In the genomic region with DNA sequence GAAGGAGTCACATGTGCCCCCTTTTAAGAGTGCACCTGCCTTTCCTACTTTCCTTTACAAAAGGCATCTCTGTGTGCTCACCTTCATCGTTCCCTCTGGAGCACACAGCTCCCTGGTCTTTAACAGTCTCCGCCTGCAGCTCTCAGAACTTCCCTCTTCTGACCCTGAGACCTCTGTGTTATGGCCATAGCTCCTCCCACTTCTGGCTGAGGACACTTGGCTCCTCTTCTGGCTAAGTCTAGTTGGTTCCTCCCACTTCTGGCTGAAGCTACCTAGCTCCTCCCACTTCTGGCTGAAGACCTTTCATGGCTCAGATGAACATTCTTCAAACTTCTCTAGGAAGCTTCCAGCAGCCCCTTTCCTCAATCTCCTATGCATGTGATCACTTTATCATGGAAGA, we compare ENCODE assay signal across 33 mouse cellular contexts. TPM values are rescaled to one million over a fixed set of nuclear protein-coding genes. Genes with fewer than 3 reads are reported as not detected.
DNase-seq lines count a peak whose midpoint lies in the region; ATAC-seq lines count a peak whose summit lies in the region.
"Had no signal": no experiment of that assay in that cellular context is flagged by ENCODE, and none has a peak within 500 bp of the region (broad histone marks: within the 10 kb centered on the region; RNA-seq: fewer than 3 reads in every experiment).

No protein-coding gene starts in this region.

- intact Hi-C loops in heart, postnatal 10 days (cut with DNase I): no loop called here

- no peaks in the 10 kb centered on the region for H3K27me3 ChIP-seq in heart, embryonic 11.5 days (ENCODE audit: control insufficient read depth, insufficient read depth, low read length)
- H3K27me3 ChIP-seq: forebrain, embryonic 15.5 days; heart, embryonic 15.5 days; liver, embryonic 15.5 days; neural tube, embryonic 13.5 days had no signal

- no peak for ATAC-seq in heart, embryonic 11.5 days (replicated peaks; ENCODE audit: insufficient number of reproducible peaks, low FRiP score, low TSS enrichment)
- peak; percentile 88 for ATAC-seq in common myeloid progenitor, adult 5-6 weeks (replicated peaks; ENCODE audit: low read depth, poor library complexity, severe bottlenecking)
- ATAC-seq: forebrain, embryonic 15.5 days; hindbrain, embryonic 16.5 days; intestine, embryonic 16.5 days; midbrain, embryonic 16.5 days had no signal

- H3K9ac ChIP-seq in heart, embryonic 11.5 days (ENCODE audit: low read depth, low read length): no peak overlapping the region
- H3K9ac ChIP-seq: forebrain, embryonic 15.5 days; heart, embryonic 15.5 days; liver, embryonic 15.5 days; neural tube, embryonic 13.5 days had no signal

- H3K9me3 ChIP-seq in heart, embryonic 11.5 days (replicated peaks; ENCODE audit: control insufficient read depth, low read length): no peaks in the 10 kb centered on the region
- H3K9me3 ChIP-seq: embryonic facial prominence, embryonic 10.5 days; forebrain, embryonic 15.5 days; heart, embryonic 15.5 days; liver, embryonic 15.5 days; neural tube, embryonic 13.5 days had no signal

- H3K27ac ChIP-seq in heart, embryonic 11.5 days (ENCODE audit: low read depth, low read length): no peak overlapping the region
- H3K27ac ChIP-seq: embryonic facial prominence, embryonic 10.5 days; forebrain, embryonic 15.5 days; heart, embryonic 15.5 days; liver, embryonic 15.5 days; neural tube, embryonic 13.5 days; stomach, postnatal 0 days had no signal

- no peak overlapping the region for H3K4me3 ChIP-seq in heart, embryonic 11.5 days (ENCODE audit: low read depth, low read length)
- H3K4me3 ChIP-seq: embryonic facial prominence, embryonic 10.5 days; forebrain, embryonic 15.5 days; heart, embryonic 15.5 days; liver, embryonic 15.5 days; myocyte; neural tube, embryonic 13.5 days had no signal

- H3K36me3 ChIP-seq in heart, embryonic 11.5 days (ENCODE audit: control insufficient read depth, insufficient read depth, low read length): no peaks in the 10 kb centered on the region
- H3K36me3 ChIP-seq: embryonic facial prominence, embryonic 10.5 days; forebrain, embryonic 15.5 days; heart, embryonic 15.5 days; liver, embryonic 15.5 days; neural tube, embryonic 13.5 days had no signal

- no peaks in the 10 kb centered on the region for H3K4me1 ChIP-seq in heart, embryonic 11.5 days (ENCODE audit: control insufficient read depth, insufficient read depth, low read length)
- H3K4me1 ChIP-seq: embryonic facial prominence, embryonic 10.5 days; forebrain, embryonic 15.5 days; heart, embryonic 15.5 days; liver, embryonic 15.5 days; neural tube, embryonic 13.5 days had no signal

- WGBS in heart, embryonic 11.5 days (ENCODE audit: insufficient replicate concordance): 76% methylated on average over 2 of the region's 2 CpGs

- H3K4me2 ChIP-seq in heart, embryonic 11.5 days: no peak overlapping the region
- H3K4me2 ChIP-seq: forebrain, embryonic 15.5 days; heart, embryonic 15.5 days; liver, embryonic 15.5 days; neural tube, embryonic 13.5 days had no signal

- peak; percentile 22 to 36 for DNase-seq in heart, postnatal 10 days
- DNase-seq in lung, postnatal 36 days: peak; percentile 1
- no peak for DNase-seq in lung, postnatal 4 days
- no peak for DNase-seq in adipocyte (ENCODE audit: low spot score)
- DNase-seq in ovary, adult 18-20 months (ENCODE audit: low spot score): no peak
- DNase-seq: adrenal gland, postnatal 36 days; cerebellum, adult 11 months; cerebellum, adult 9-11 months; gastrocnemius, postnatal 10 days; heart, adult 11 months; kidney, postnatal 36 days; lung, postnatal 14 days; right cerebral cortex, adult 18-20 months; right cerebral cortex, postnatal 4 days; thymus, adult 2 months; thymus, postnatal 4 days had no signal

RNA-seq across cellular contexts. Expression of a gene that starts 47.1 kb away (rescaled TPM):
- total RNA-seq in heart, postnatal 10 days (2021): 1 to 10 TPM in 1 of 2 experiments, not detected in 1; 1.0 TPM
- polyA plus RNA-seq in heart, embryonic 11.5 days (2014; fragmentation: Nextera tagmentation; extraction: Ambion mirVana): not detected in 2 replicates
- total RNA-seq in common myeloid progenitor, adult 5-6 weeks (2017): not detected in 2 replicates
- total RNA-seq: adrenal gland, postnatal 36 days; hematopoietic stem cell, adult 5-6 weeks; left cerebral cortex, adult 18-20 months; left cerebral cortex, postnatal 25 days had no signal
- polyA plus RNA-seq: cortical plate, adult 2 months; embryonic facial prominence, embryonic 10.5 days; forebrain, embryonic 15.5 days; kidney, embryonic 14.5 days; myocyte; thymus, adult 2 months had no signal

RNA-seq across cellular contexts. Expression of a gene that starts 59.7 kb away (rescaled TPM):
- total RNA-seq in heart, postnatal 10 days (2021): under 1 TPM in 1 of 2 experiments, not detected in 1; 0.15 TPM
- polyA plus RNA-seq in heart, embryonic 11.5 days (2014; fragmentation: Nextera tagmentation; extraction: Ambion mirVana): 0.14 and 0.37 TPM in 2 replicates
- not detected in 2 replicates for total RNA-seq in common myeloid progenitor, adult 5-6 weeks (2017)
- total RNA-seq: adrenal gland, postnatal 36 days; hematopoietic stem cell, adult 5-6 weeks had no signal
- polyA plus RNA-seq: heart, embryonic 15.5 days; intestine, embryonic 16.5 days; liver, embryonic 15.5 days; neural tube, embryonic 13.5 days had no signal

Comparison
In these comparisons a context has a peak if more than half of its experiments do, and no peak if none do; other contexts are left out.
1. DNase-seq: peak in heart, postnatal 10 days (2 of 2) and lung, postnatal 36 days (single experiment); none in lung, postnatal 4 days (0 of 2), adipocyte (single experiment) and ovary, adult 18-20 months (single experiment).